Mouse (Mus musculus): ENCODE measurements around the gene Lrba. TPM values are rescaled to one million over a fixed set of nuclear protein-coding genes. Genes with fewer than 3 reads are reported as not detected.

Lrba gene
- polyA plus RNA-seq, 1 experiment from 2014 or later = 1.8 TPM

- WGBS (ENCODE audit: insufficient replicate concordance) = 68% methylated on average over 1 of the region's 1 CpGs
- Histone ChIP-seq H3K9me3 (ENCODE audit: low read length) (no peaks in the 10 kb centered on the region), H3K4me1 (ENCODE audit: insufficient read depth) (peaks cover 22% of the 10 kb centered on the region), H3K9ac (replicated peaks) (peak overlapping the region; percentile 44; the same call in 1 of the 2 replicates), H3K4me2 (ENCODE audit: low read depth, low read length) (peak overlapping the region; percentile 60), H3K4me3 (ENCODE audit: low read depth, low read length) (0 out of 2 replicates have a peak overlapping the region, but pooled peaks have one; percentile 20), H3K27me3 (ENCODE audit: insufficient read depth, low read length) (no peaks in the 10 kb centered on the region), H3K27ac (ENCODE audit: low read depth) (0 out of 2 replicates have a peak overlapping the region, but pooled peaks have one; percentile 44), H3K36me3 (replicated peaks; ENCODE audit: insufficient read depth, low read length) (no peaks in the 10 kb centered on the region)
- ATAC-seq = peak; percentile 59
- TF ChIP-seq EP300 (IDR thresholded peaks at IDR 0.05; ENCODE audit: low read depth) (no peak), CTCF (IDR thresholded peaks at IDR 0.05; ENCODE audit: low read depth) (no peak)
- no peak for DNase-seq
These were observed 26.7 kb downstream of the Lrba start for GRCm38 (mm10) chr3:86251212-86251611.

- DNase-seq (no peak), ATAC-seq (no peak)
- H3K27ac ChIP-seq (ENCODE audit: low read depth) = no peak overlapping the region
- H3K36me3 ChIP-seq (replicated peaks; ENCODE audit: insufficient read depth, low read length) = no peaks in the 10 kb centered on the region
- H3K27me3 ChIP-seq (ENCODE audit: insufficient read depth, low read length) = no peaks in the 10 kb centered on the region
- H3K4me2 ChIP-seq (ENCODE audit: low read depth, low read length) = no peak overlapping the region
- H3K4me3 ChIP-seq (ENCODE audit: low read depth, low read length) = no peak overlapping the region
- H3K9ac ChIP-seq (replicated peaks) = no peak overlapping the region
- no peak for TF ChIP-seq CTCF (IDR thresholded peaks at IDR 0.05; ENCODE audit: low read depth)
- TF ChIP-seq EP300 (IDR thresholded peaks at IDR 0.05; ENCODE audit: low read depth) = no peak
- no peaks in the 10 kb centered on the region for H3K9me3 ChIP-seq (ENCODE audit: low read length)
- peaks cover 22% of the 10 kb centered on the region for H3K4me1 ChIP-seq (ENCODE audit: insufficient read depth)
These were observed 28.1 kb downstream of the Lrba start for GRCm38 (mm10) chr3:86252588-86252987.

GRCm38 (mm10) chr3:86253071-86253470, 28.6 kb downstream of the Lrba start:
- no peaks in the 10 kb centered on the region for H3K27me3 ChIP-seq (ENCODE audit: insufficient read depth, low read length)
- no peak overlapping the region for H3K4me3 ChIP-seq (ENCODE audit: low read depth, low read length)
- H3K4me1 ChIP-seq (ENCODE audit: insufficient read depth) = peaks cover 22% of the 10 kb centered on the region
- no peak overlapping the region for H3K27ac ChIP-seq (ENCODE audit: low read depth)
- H3K36me3 ChIP-seq (replicated peaks; ENCODE audit: insufficient read depth, low read length) = no peaks in the 10 kb centered on the region
- 58% methylated on average over 3 of the region's 3 CpGs for WGBS (ENCODE audit: insufficient replicate concordance)
- no peak for TF ChIP-seq CTCF (IDR thresholded peaks at IDR 0.05; ENCODE audit: low read depth)
- TF ChIP-seq EP300 (IDR thresholded peaks at IDR 0.05; ENCODE audit: low read depth) = no peak
- H3K9ac ChIP-seq (replicated peaks) = no peak overlapping the region
- no peak for ATAC-seq
- H3K4me2 ChIP-seq (ENCODE audit: low read depth, low read length) = no peak overlapping the region
- no peak for DNase-seq
- no peaks in the 10 kb centered on the region for H3K9me3 ChIP-seq (ENCODE audit: low read length)

GRCm38 (mm10) chr3:86253791-86254190, 29.3 kb downstream of the Lrba start:
- no peaks in the 10 kb centered on the region for H3K27me3 ChIP-seq (ENCODE audit: insufficient read depth, low read length)
- H3K27ac ChIP-seq (ENCODE audit: low read depth) = no peak overlapping the region
- no peak for TF ChIP-seq CTCF (IDR thresholded peaks at IDR 0.05; ENCODE audit: low read depth)
- no peak for TF ChIP-seq EP300 (IDR thresholded peaks at IDR 0.05; ENCODE audit: low read depth)

DNA sequence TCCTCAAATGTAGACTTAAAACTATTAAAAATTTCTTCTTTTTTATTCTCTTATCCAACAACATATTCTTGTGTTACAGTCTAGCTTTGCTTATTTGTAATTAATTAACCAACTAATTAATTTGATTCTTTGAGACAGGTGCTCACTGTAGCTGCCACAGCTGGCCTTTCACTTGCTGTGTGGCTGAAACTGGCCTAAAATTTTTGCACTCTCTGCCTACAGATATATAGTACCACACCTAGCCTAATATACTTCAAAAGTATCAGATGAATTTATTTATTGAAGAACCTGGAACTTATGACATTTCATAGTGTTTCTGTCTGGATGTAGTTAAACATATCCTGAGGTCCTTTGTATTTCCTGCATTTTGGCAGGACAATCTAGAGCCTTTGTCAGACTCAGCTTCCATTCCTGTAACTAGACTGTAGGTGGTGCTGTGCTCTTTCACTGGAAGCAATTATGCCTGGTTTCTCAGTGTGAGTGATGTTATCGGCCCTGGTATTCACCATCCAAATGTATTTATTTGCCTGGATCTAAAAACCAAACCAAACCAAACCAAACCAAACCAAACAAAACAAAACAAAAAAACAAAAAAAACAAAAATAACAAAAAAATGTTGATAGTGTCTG, 43.7 kb downstream of the Lrba start:
- Histone ChIP-seq H3K36me3 (replicated peaks; ENCODE audit: insufficient read depth, low read length) (no peaks in the 10 kb centered on the region), H3K9me3 (ENCODE audit: low read length) (no peaks in the 10 kb centered on the region), H3K4me2 (ENCODE audit: low read depth, low read length) (no peak overlapping the region), H3K27me3 (ENCODE audit: insufficient read depth, low read length) (no peaks in the 10 kb centered on the region), H3K4me3 (ENCODE audit: low read depth, low read length) (no peak overlapping the region), H3K9ac (replicated peaks) (no peak overlapping the region), H3K4me1 (ENCODE audit: insufficient read depth) (no peaks in the 10 kb centered on the region; the same call in 1 of the 2 replicates), H3K27ac (ENCODE audit: low read depth) (no peak overlapping the region)
- DNase-seq = no peak
- no peak for TF ChIP-seq EP300 (IDR thresholded peaks at IDR 0.05; ENCODE audit: low read depth)
- TF ChIP-seq CTCF (IDR thresholded peaks at IDR 0.05; ENCODE audit: low read depth) = peak; percentile 81
- WGBS (ENCODE audit: insufficient replicate concordance) = 8% methylated on average over 1 of the region's 1 CpGs
- ATAC-seq = no peak

More at GRCm38 (mm10) chr3:86253791-86254190, 29.3 kb downstream of the Lrba start:
- 69% methylated on average over 1 of the region's 1 CpGs for WGBS (ENCODE audit: insufficient replicate concordance)
- DNase-seq (peak; percentile 31), ATAC-seq (0 out of 2 replicates have a peak, but pooled peaks have one; percentile 23)
- Histone ChIP-seq H3K9me3 (ENCODE audit: low read length) (no peaks in the 10 kb centered on the region), H3K4me3 (ENCODE audit: low read depth, low read length) (no peak overlapping the region), H3K4me1 (ENCODE audit: insufficient read depth) (peaks cover 22% of the 10 kb centered on the region), H3K4me2 (ENCODE audit: low read depth, low read length) (no peak overlapping the region), H3K36me3 (replicated peaks; ENCODE audit: insufficient read depth, low read length) (no peaks in the 10 kb centered on the region), H3K9ac (replicated peaks) (no peak overlapping the region)

- H3K9me3 ChIP-seq (ENCODE audit: low read length) = no peaks in the 10 kb centered on the region
- 42% methylated on average over 1 of the region's 1 CpGs for WGBS (ENCODE audit: insufficient replicate concordance)
- H3K36me3 ChIP-seq (replicated peaks; ENCODE audit: insufficient read depth, low read length) = no peaks in the 10 kb centered on the region
- H3K4me2 ChIP-seq (ENCODE audit: low read depth, low read length) = no peak overlapping the region
- no peaks in the 10 kb centered on the region for H3K27me3 ChIP-seq (ENCODE audit: insufficient read depth, low read length)
- H3K9ac ChIP-seq (replicated peaks) = no peak overlapping the region
- no peak for ATAC-seq
- no peaks in the 10 kb centered on the region for H3K4me1 ChIP-seq (ENCODE audit: insufficient read depth)
- DNase-seq = no peak
- no peak overlapping the region for H3K27ac ChIP-seq (ENCODE audit: low read depth)
- TF ChIP-seq CTCF (IDR thresholded peaks at IDR 0.05; ENCODE audit: low read depth) (no peak), EP300 (IDR thresholded peaks at IDR 0.05; ENCODE audit: low read depth) (no peak)
- no peak overlapping the region for H3K4me3 ChIP-seq (ENCODE audit: low read depth, low read length)
These were observed 51.2 kb downstream of the Lrba start for GRCm38 (mm10) chr3:86275651-86276050.
